Mouse (Mus musculus) c-Kit-positive CD71-negative TER-119-negative erythroid progenitor cells, embryonic 14.5 days (primary cell): ENCODE data around the gene 1700067P10Rik.

ENCODE experiments used
- DNase-seq: peaks from one replicate; pipeline ENCODE4 v3.0.0-alpha.2; 2013; ENCODE audit warnings: low read depth

1700067P10Rik gene

DNA sequence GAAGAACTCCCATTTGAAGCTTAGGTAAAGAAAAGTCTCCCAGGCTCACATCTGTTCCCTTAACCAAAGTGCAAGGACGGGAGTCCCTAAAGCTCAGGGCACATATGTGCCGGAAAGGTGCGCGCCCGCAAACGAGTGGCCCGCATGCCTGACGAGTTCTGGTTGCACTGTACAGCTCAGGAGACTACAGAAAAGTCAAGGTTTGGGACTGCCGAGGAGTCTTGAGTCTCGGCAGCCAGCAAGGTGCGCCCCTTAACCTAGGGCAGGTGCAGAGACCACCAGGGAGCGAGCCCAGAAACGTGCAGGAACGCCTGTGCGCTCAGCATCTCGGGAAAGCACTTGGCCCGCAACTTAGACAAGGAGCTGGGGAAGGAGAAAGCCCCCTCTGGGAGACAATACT lies 7.2 kb downstream of the 1700067P10Rik start:
- no peak for DNase-seq

GRCm38 (mm10) chr17:48097011-48097742 lies 8.1 kb downstream of the 1700067P10Rik start:
- DNase-seq, result peak; percentile 55

DNA sequence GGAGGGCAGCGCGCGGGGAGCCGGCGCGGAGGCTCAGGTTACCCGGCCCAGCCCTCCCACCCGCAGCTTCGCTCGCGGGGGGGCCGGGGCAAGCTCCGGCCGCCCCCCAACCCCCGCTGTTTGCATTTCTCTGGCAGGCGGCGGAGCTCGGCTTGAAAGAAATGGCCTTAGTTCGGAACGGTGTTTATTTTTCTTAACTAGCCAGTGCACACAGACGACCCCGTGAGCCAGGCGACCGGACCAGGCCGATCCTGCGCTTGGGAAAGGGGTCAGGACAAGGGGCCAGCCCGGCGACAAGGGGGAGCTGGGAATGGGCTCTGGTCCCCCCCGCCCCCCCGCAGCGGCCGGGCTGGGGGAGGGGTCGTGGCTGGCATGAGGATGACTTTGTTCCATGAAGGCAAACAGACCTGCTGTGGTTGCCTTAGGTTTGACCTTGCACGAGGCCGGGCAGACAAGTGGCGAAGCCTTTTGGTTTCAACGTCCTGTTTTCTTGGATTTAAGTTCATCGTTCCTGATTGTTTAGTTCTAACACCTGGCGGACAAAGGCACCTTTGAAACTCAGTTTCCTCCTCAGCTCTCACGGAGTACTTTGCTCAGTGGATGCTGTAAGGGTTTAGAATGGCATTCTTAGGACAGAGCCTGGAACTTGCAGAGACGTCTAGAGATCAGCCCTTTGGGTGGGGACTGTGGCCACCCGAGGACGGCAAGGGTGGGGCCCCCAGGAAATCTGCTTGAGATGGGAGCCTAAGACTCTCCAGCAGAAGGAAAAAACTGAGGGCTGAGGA lies 8.8 kb downstream of the 1700067P10Rik start:
- DNase-seq, result no peak

DNA sequence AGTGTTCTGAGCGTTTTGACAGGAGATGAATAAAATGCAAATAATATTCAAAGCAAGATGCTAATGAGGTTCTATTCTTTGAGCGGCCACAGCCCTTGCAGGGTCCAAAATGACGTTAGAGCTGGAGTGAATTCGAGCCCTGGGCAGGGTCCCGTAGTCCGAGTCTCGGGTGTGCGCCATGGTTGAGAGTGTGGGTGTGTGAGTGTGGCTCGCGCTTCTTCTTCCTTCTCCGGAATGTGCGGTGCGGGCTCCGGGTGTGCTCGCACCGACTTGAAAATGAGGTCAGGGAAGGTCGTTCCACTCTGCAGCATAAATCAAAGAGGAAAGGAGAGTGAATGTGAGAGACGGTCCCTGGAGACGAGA lies 9.4 kb downstream of the 1700067P10Rik start:
- DNase-seq, result no peak

GRCm38 (mm10) chr17:48099312-48099711 lies 10.2 kb downstream of the 1700067P10Rik start:
- DNase-seq, result no peak

GRCm38 (mm10) chr17:48100441-48101417 lies 11.6 kb downstream of the 1700067P10Rik start:
- DNase-seq, result peak; percentile 66

- DNase-seq, result no peak
These were observed 18.2 kb downstream of the 1700067P10Rik start for GRCm38 (mm10) chr17:48107333-48107732.

DNA sequence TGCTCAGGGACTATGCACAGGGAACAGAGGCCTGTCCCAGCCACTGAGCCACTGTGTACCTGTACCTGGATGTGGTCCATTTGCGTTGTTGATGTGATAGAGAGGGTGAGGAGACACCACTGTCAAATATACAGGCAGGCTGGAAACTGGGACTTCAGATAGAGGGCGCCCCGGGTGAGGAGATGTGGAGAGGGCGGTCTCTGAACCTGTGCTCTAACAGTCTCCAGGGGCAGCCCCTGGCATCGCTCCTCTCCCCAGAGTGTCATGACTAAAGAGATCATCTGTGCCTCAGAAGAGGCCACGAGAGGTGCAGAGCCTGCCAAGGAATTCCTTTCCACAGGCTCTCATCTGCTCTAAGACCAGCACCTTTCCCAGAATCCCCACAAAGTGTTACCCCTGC lies 18.7 kb downstream of the 1700067P10Rik start:
- no peak for DNase-seq

DNA sequence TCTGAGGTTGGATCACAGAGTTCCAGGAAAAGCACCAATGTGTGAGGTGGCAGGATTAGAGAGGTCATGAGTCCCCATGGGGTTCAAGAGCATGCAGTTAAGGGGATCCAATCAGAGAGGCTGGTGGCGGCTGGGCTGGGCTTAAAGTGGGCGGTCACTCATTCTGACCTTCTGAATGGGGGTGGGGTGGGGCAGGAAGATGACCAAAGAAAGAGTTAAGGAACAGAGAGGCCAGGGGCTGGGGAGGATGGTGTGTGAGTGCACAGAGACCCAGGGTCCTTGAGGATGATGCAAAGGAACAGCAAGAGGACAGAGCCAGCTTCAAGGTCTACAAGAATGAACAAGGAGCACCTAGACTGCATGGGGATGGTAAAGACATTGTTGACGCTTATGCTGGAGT lies 19.4 kb downstream of the 1700067P10Rik start:
- DNase-seq, result no peak

DNA sequence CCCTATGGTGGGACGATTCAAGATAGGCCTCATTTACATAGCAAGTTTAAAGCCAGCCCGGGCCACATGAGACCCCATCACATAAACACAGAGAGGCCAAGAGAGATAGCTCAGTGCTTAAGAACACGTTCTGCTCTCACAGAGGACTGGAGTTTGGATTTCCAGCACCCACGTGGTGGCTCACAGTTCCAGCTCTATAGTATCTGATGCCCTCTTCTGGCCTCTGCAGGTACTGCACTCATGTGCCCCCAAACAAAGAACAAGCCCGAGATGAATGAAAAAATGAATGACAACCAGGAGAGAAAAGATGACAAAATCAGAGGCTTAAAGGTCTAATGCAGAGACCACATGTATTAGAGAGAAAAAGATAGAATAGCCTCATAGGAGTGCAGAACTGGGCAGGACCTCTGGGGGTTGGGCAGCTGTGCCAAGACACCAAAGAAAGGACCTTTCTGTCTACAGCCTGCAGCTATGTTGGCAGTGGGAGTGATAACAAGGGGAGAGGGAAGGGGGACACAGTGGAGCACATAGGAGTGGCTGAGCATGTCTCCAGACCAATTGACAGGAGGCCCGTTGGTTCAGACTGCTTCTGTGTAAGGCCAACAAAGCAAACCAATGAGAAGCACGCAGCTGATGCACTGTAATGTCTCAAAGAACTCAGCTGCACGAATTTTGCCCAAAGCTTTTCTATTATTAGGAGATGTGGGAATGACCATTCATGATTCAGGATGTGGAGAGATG lies 21.6 kb downstream of the 1700067P10Rik start:
- no peak for DNase-seq

GRCm38 (mm10) chr17:48118570-48118969 lies 29.5 kb downstream of the 1700067P10Rik start:
- peak; percentile 50 for DNase-seq

DNA sequence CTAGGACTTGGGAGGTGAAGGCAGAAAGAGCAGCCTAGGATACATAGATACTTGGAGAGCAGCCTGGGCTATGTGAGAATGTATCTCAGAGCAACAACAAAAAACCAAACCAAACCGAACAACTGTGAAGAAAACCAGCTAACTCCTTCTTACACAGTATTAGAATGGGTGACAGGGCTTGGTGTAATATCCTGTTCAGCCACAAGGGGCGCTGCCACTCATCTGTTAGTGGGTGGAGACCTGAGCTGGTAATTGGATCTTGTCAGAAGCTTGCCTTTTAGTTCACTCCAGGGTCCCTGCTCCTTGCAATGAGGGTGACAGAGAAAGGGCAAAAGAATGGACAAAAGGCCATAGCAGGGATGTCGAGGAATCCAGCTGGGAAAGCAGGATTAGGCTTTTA lies 30.5 kb downstream of the 1700067P10Rik start:
- DNase-seq, result peak; percentile 82

DNA sequence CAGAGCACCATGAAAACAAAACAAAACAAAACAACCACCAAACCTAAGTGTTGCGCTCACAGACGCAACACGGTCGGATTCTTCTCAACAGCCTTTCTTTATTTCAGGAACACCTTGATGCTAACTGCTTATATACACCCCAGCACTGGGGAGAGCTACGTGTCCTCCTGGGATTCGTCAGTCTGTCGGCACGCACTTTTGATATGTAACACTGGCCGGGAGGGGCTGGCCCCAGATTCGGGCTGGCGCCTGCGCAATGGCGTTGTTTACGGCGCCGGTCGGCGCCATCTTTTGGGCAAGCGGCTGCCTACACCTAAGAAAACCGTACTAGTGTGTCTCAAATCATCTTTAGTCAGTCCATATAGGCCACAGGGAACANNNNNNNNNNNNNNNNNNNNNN lies 31.3 kb downstream of the 1700067P10Rik start:
- DNase-seq, result no peak

GRCm38 (mm10) chr17:48132810-48133209 lies 43.7 kb downstream of the 1700067P10Rik start:
- DNase-seq, result no peak
